Mouse (Mus musculus) intestine, embryonic 16.5 days (tissue): Measurements from ENCODE around the gene Gm17349. TPM values are rescaled to one million over a fixed set of nuclear protein-coding genes. Genes with fewer than 3 reads are reported as not detected.
A peak's percentile ranks its signal among the peaks of the same experiment; 100 is the strongest.
"Not testable (repeated sequence)": the region's sequence is repeated elsewhere in the genome, so short reads cannot be mapped to it uniquely, and the experiment has no call there.

Source experiments
- ATAC-seq: fragments of 200-750 bp; cut with Nextera tagmentation; 2 replicates; pipeline ENCODE4 v1.8.0; 2017; ENCODE audit warnings: moderate TSS enrichment, moderate library complexity
- H3K27ac ChIP-seq: fragments of 300-500 bp; sonication (generic); 2 replicates; pipeline ENCODE4 v1.5.1; 2014; ENCODE audit warnings: mild to moderate bottlenecking, low read length
- H3K27me3 ChIP-seq: fragments of 300-500 bp; sonication (generic); replicated peaks from 2 replicates; pipeline ENCODE4 v1.6.1; 2014; ENCODE audit warnings: low read length, control low read depth, mixed read lengths; ENCODE audit not compliant: control insufficient read depth, insufficient read depth
- H3K36me3 ChIP-seq: fragments of 300-500 bp; sonication (generic); 2 replicates; pipeline ENCODE4 v1.6.1; 2014; ENCODE audit warnings: low read length, control low read depth; ENCODE audit not compliant: control insufficient read depth, insufficient read depth
- H3K4me1 ChIP-seq: fragments of 300-500 bp; sonication (generic); 2 replicates; pipeline ENCODE4 v1.6.1; 2014; ENCODE audit warnings: low read length, control low read depth, mixed read lengths; ENCODE audit not compliant: control insufficient read depth, insufficient read depth
- H3K4me2 ChIP-seq: fragments of 300-500 bp; sonication (generic); 2 replicates; pipeline ENCODE4 v1.6.1; 2014; ENCODE audit warnings: low read depth, low read length, control low read depth
- H3K4me3 ChIP-seq: fragments of 300-500 bp; sonication (generic); 2 replicates; pipeline ENCODE4 v1.5.1; 2014; ENCODE audit warnings: mild to moderate bottlenecking, low read length
- H3K9ac ChIP-seq: fragments of 300-500 bp; sonication (generic); 2 replicates; pipeline ENCODE4 v1.6.1; 2014; ENCODE audit warnings: low read depth, low read length
- H3K9me3 ChIP-seq: fragments of 300-500 bp; sonication (generic); 2 replicates; pipeline ENCODE4 v1.6.1; 2016; ENCODE audit warnings: low read length, control low read depth; ENCODE audit not compliant: control insufficient read depth
- WGBS: fragments of 180-500 bp; shearing (Covaris S2); extraction: QIAGEN DNeasy Blood & Tissue Kit; methylation state at CpG from one replicate; pipeline ENCODE4 v1.1.7; 2014; 5-methylcytosine and 5-hydroxymethylcytosine counted together
- polyA plus RNA-seq: library from polyadenylated mRNA; unstranded; fragments of >200 nt; fragmentation: Nextera tagmentation; extraction: Ambion mirVana; gene quantifications from 2 replicates; pipeline ENCODE4 v1.2.1, GENCODE M21; 2015

The Gm17349 gene
- polyA plus RNA-seq, 1 experiment from 2014 or later, result not detected

GRCm38 (mm10) chr15:99728211-99728610, 22.9 kb upstream of the Gm17349 start:
- Histone ChIP-seq H3K9ac (no peak overlapping the region), H3K27ac (no peak overlapping the region), H3K4me1 (peaks cover 20% of the 10 kb centered on the region), H3K4me3 (no peak overlapping the region), H3K27me3 (no peaks in the 10 kb centered on the region), H3K9me3 (0 out of 2 replicates have a peak, but pooled peaks cover 2% of the 10 kb centered on the region), H3K36me3 (peaks cover 12% of the 10 kb centered on the region), H3K4me2 (no peak overlapping the region)
- ATAC-seq, result no peak
- 90% methylated on average over 5 of the region's 5 CpGs for WGBS

GRCm38 (mm10) chr15:99727525-99727924, 22.2 kb upstream of the Gm17349 start:
- Histone ChIP-seq H3K4me3 (no peak overlapping the region), H3K27me3 (no peaks in the 10 kb centered on the region), H3K9me3 (0 out of 2 replicates have a peak, but pooled peaks cover 2% of the 10 kb centered on the region), H3K27ac (no peak overlapping the region), H3K4me2 (no peak overlapping the region), H3K9ac (no peak overlapping the region), H3K36me3 (peaks cover 12% of the 10 kb centered on the region), H3K4me1 (peaks cover 25% of the 10 kb centered on the region)
- no peak for ATAC-seq
- whole genome bisulfite sequencing, result 97% methylated on average over 12 of the region's 12 CpGs

- 91% methylated on average over 4 of the region's 5 CpGs for WGBS
- peaks cover 12% of the 10 kb centered on the region for H3K36me3 ChIP-seq
- H3K4me2 ChIP-seq, H3K27me3 ChIP-seq, H3K4me3 ChIP-seq, H3K27ac ChIP-seq, H3K9ac ChIP-seq, ATAC-seq, H3K9me3 ChIP-seq: not testable (repeated sequence)
- peaks cover 25% of the 10 kb centered on the region for H3K4me1 ChIP-seq
These were observed 21.7 kb upstream of the Gm17349 start for GRCm38 (mm10) chr15:99727039-99727438.

- Histone ChIP-seq H3K4me2 (peak overlapping the region; percentile 86), H3K9ac (peak overlapping the region; percentile 97), H3K4me3 (peak overlapping the region; percentile 98), H3K9me3 (0 out of 2 replicates have a peak, but pooled peaks cover 2% of the 10 kb centered on the region), H3K36me3 (peaks cover 12% of the 10 kb centered on the region), H3K27ac (no peak overlapping the region; the same call in 1 of the 2 replicates), H3K4me1 (peaks cover 25% of the 10 kb centered on the region), H3K27me3 (no peaks in the 10 kb centered on the region)
- no peak for ATAC-seq
- 65% methylated on average over 2 of the region's 2 CpGs for WGBS
These were observed 21.3 kb upstream of the Gm17349 start for GRCm38 (mm10) chr15:99726549-99726948.

GRCm38 (mm10) chr15:99725341-99726155, 20.3 kb upstream of the Gm17349 start, which contains the start of gene Cox14:
Gene Cox14, plus strand, starts transcription at chr15:99725618.
- Histone ChIP-seq H3K9me3 (0 out of 2 replicates have a peak, but pooled peaks cover 2% of the 10 kb centered on the region), H3K4me1 (peaks cover 25% of the 10 kb centered on the region), H3K36me3 (peaks cover 12% of the 10 kb centered on the region), H3K27ac (peak within 1 kb of the TSS; percentile 94), H3K4me3 (peak within 1 kb of the TSS; percentile 98), H3K9ac (peak within 1 kb of the TSS; percentile 97), H3K27me3 (no peaks in the 10 kb centered on the region), H3K4me2 (peak within 1 kb of the TSS; percentile 86)
- under 1% methylated on average over 68 of the region's 68 CpGs for WGBS
- peak; percentile 92 for ATAC-seq

- no peaks in the 10 kb centered on the region for H3K27me3 ChIP-seq
- H3K36me3 ChIP-seq, result peaks cover 14% of the 10 kb centered on the region
- WGBS, result 14% methylated on average over 16 of the region's 16 CpGs
- peaks cover 30% of the 10 kb centered on the region for H3K4me1 ChIP-seq
- peak overlapping the region; percentile 80 for H3K4me2 ChIP-seq
- peak overlapping the region; percentile 63 for H3K9ac ChIP-seq
- ATAC-seq, result peak; percentile 30
- H3K9me3 ChIP-seq, result 0 out of 2 replicates have a peak, but pooled peaks cover 2% of the 10 kb centered on the region
- H3K27ac ChIP-seq, result peak overlapping the region; percentile 89
- peak overlapping the region; percentile 98 for H3K4me3 ChIP-seq
These were observed 19.2 kb upstream of the Gm17349 start for GRCm38 (mm10) chr15:99724292-99725021.

GRCm38 (mm10) chr15:99723515-99724291, 18.4 kb upstream of the Gm17349 start:
- Histone ChIP-seq H3K9ac (peak overlapping the region; percentile 63), H3K4me1 (peaks cover 30% of the 10 kb centered on the region), H3K27me3 (no peaks in the 10 kb centered on the region), H3K4me3 (no peak overlapping the region), H3K27ac (peak overlapping the region; percentile 89), H3K9me3 (no peaks in the 10 kb centered on the region), H3K4me2 (peak overlapping the region; percentile 80), H3K36me3 (peaks cover 8% of the 10 kb centered on the region)
- whole genome bisulfite sequencing, result 27% methylated on average over 11 of the region's 11 CpGs
- ATAC-seq, result peak; percentile 36

- Histone ChIP-seq H3K27ac (peak overlapping the region; percentile 89), H3K4me3 (no peak overlapping the region), H3K4me2 (0 out of 2 replicates have a peak overlapping the region, but pooled peaks have one; percentile 80), H3K36me3 (peaks cover 4% of the 10 kb centered on the region; the same call in 1 of the 2 replicates), H3K27me3 (no peaks in the 10 kb centered on the region), H3K9me3 (no peaks in the 10 kb centered on the region), H3K9ac (peak overlapping the region; percentile 35), H3K4me1 (peaks cover 32% of the 10 kb centered on the region)
- 71% methylated on average over 10 of the region's 10 CpGs for WGBS
- ATAC-seq, result no peak
These were observed 17.8 kb upstream of the Gm17349 start for GRCm38 (mm10) chr15:99723120-99723514.
